Mouse (Mus musculus): Measurements from ENCODE around the gene 4933407L21Rik. TPM values are rescaled to one million over a fixed set of nuclear protein-coding genes. Genes with fewer than 3 reads are reported as not detected.
"Not testable (repeated sequence)": the region's sequence is repeated elsewhere in the genome, so short reads cannot be mapped to it uniquely, and the experiment has no call there.

4933407L21Rik gene
- total RNA-seq, 2 experiments from 2014 or later = 0.45 to 1.1 TPM

DNA sequence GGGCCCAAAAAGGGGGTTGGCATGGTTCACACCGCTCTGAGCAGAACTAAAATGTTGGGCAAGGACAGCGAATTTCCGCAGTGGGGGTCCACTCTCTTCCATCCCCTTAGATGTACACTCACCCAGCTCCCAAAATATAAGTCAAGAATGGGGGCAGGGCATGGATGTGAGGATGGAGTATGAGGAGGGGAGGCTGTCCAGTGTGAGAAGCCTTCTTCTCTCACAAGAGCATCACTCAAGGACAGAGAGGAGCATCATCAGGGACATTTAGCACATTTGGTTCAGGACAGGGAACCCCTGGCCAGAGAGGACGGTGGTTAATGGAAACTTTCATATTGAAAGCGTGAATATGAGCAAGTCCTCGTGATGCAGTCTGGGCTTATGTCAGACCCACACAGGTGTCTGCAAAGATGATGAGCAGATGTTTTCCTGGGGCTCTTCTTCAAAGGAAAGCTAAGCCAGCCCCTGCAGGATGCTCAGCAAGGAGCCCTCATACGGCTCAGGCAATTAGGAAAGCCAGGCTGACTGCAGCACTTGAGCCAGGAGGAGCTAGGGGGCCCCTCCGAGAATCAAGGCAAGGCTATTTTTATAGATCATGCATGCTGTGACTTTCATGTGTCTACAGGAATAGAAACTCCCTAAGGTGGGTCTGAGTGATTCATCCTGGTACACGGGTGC is 29.8 kb downstream of the 4933407L21Rik start:
- DNase-seq (ENCODE audit: low spot score in 2 of 2) = no peak

DNA sequence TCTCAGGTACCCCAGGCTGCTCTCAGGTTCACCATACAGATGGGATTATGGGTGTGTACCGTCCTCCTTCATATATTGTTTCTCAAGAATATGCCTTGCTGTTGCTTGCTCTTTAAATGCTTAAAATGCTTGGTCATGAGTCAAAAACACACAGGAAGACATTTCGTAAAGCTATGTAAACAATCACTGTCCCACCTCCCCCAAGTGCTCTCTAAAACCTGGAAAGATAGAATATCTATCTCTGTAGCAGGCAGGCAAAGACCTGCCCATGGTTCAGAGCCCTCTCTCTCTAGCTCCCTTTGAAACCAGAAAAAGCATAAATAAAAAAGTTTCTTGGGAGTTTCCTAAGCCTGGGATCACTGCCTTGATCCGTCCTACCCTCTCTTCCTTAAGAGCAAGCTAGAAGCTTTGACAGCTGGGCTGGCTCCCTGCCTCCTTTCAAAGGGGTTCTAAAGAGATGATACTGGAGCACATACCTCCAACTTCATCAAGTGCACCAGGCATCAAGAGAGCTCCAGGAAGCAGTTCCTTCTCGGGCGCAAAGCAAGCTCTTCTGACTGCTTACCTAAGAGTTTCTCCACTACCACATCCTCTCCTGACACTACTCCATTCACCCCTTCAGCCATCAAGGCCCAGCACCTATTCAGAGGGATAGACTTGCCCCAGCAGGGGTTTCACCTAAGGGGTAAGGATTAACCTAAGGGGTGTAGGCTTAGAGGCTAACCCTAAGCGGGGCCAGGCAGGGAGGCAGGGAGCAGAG is 31.0 kb downstream of the 4933407L21Rik start:
- DNase-seq (ENCODE audit: low spot score in 2 of 2) = no peak

DNA sequence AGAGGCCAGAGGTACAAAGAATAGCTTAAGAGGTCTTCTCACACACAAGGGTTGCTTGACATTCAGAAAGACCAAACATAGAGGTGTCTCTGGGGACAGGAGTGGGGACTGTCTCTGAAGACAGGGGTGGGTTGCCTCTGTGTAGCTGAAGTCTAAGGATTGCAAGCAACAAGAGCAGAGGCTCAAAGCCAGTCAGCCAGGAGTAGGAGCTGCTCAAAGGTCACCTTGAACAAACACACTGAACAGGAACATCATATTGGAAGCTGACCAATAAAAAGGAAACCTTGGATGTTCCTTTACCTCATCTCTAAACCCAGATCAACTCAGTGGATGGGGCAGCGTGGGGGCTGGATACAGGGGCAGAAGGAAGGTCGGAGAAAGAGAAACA is 31.6 kb downstream of the 4933407L21Rik start:
- DNase-seq (ENCODE audit: low spot score in 2 of 2) = no peak

DNA sequence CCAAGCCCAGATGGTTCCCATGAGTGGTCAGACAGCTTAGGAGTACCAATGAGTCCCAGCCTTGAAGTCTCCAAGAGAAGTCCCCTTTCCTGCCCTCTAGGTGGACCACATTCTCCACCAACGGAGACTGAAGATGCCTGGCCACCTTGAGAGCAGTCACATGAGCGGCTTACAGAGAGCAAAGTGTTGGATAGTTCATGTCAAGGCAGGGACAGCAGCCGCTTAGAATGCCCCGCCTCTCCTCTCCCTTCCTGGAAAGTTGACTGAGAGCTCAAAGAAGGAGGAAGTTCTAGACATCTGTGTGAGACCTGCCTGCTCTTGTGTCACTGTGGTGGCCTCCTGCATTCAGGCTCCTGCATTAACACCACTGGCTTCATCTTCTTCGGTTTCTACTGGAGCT is 32.6 kb downstream of the 4933407L21Rik start, which contains the start of gene Gpr55:
Gene Gpr55 (minus strand): TSS at position 135 of the 400 bp plus-strand sequence.
- no peak for DNase-seq (ENCODE audit: low spot score in 2 of 2)

DNA sequence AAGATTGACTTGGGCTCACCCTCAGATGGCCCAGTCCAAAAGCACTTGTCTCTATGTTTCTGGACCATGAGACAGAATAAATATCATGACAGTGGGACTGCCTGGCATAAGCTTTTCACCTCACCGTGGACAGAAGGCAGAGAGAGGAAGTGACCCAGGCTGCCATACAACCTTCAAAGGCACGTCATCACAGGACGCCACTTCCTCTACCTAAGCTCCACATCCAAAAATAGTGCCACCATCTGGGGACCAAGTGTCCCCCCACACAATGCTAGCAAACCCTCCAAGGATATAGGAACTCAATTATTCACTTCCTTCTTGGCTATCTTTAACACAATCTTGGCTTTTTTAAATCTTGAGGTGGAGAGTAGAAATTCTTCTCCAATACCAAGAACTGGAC is 33.8 kb downstream of the 4933407L21Rik start:
- DNase-seq (ENCODE audit: low spot score in 2 of 2) = no peak

DNA sequence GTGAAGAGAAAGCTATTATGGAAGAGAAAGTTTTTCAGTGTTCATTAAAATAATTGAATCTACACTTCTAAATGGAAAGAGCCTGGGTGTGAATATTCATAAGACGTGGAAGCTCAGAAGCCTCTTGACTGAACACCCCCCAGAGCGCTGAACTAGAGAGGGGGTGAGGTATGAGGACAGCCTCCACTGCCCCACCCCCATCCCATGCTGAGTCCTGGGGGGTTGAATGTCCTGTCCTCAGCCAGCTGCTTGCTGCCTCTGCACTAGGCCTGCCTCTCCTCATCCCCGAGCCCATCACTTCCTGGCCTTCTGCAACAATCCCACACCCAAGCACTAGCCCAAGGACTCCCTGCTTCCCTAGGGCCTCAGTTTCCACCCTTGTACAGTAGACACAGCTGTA is 37.6 kb downstream of the 4933407L21Rik start:
- no peak for DNase-seq (ENCODE audit: low spot score in 2 of 2)

DNA sequence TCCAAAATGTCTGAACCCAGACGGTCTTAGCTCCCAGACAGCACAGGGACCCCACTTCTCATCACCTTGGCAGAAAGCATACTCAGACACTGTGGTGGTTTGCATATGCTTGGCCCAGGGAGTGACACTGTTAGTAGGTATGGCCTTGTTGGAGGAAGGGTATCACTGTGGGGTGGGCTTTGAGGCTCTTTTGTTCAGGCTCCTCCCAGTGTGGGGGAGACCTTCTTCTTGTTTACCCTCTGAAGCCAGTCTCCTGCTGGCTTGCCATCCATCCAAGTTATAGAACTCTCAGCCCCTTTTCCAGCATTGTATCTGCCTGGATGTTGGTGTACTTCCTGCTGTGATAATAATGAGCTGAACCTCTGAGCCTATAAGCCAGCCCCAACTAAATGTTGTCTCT is 40.8 kb downstream of the 4933407L21Rik start:
- DNase-seq (ENCODE audit: low spot score in 2 of 2) = no peak

DNA sequence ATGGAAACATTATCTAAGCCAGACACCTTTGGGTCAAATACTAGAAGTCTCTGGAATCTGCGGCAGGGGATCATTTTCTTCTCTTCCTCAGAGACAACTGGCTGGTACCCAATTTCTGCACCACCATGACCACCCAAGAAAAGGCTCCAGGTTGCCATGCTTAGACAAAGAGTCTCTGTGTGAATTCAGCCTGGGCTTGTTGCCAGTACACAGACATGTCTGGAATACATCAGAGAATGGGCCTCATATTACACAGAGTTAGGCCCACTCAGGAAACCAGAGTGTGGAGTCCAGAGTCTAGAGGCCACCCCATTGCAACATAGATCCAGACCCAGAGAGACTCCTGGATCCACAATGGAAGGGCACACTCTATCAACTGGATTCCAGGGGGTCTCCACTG is 41.2 kb downstream of the 4933407L21Rik start:
- DNase-seq (ENCODE audit: low spot score in 2 of 2) = no peak

DNA sequence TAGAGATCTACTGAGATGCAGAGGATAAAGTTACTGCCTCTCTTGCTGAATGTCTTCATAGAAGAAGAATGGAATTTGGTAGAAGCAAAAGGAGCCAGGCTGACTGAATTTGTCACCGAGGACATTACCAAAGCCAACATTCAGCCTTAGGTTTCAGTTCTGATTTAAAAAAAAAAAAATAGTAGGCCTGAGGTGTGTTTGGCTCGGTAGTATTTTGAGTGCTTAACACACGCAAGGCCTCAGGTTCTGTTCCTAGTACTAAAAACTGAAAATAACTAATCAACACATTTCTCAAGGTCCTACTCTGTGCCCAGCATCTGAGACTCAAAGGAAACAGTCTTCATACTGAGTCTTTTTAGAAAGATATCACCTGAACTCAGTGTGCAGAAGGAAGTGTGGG is 42.8 kb downstream of the 4933407L21Rik start:
- DNase-seq (ENCODE audit: low spot score in 2 of 2) = no peak

DNA sequence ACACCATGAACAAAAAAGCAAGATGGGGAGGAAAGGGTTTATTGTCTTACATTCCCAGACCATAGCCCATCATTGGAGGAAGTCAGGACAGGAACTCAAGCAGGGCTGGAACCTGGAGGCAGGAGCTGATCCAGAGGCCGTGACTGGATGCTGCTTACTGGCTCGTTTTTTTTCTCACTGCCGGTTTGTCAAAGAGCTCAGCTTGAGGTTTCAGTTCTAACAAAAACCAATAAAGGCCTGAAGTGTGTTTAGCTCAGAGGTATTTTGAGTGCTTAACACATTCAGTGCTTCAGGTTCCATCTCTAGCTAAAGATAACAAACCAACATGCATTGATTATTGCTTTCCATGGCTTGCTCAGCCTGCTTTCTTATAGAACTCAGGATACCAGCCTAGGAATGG is 44.1 kb downstream of the 4933407L21Rik start:
- DNase-seq (ENCODE audit: low spot score in 2 of 2) = no peak

DNA sequence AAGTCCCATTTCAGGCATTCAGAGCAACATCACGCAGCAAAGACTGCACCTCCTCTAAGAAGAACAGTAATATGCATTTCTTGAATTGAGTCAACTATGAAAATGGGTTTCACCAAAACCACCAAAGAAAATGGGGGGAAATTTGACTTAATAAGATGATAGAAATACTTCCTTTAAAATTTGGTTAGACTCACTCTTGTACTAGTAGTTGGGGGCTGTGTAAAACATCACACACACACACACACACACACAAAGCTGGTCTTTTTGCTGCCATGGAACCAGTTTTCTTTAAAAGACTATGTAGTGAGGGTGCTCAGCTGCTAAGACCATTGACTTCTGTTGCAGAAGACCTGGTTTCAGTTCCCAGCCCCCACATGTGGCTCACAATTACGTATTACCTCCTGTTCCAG is 45.2 kb downstream of the 4933407L21Rik start:
- no peak for DNase-seq (ENCODE audit: low spot score in 2 of 2)

DNA sequence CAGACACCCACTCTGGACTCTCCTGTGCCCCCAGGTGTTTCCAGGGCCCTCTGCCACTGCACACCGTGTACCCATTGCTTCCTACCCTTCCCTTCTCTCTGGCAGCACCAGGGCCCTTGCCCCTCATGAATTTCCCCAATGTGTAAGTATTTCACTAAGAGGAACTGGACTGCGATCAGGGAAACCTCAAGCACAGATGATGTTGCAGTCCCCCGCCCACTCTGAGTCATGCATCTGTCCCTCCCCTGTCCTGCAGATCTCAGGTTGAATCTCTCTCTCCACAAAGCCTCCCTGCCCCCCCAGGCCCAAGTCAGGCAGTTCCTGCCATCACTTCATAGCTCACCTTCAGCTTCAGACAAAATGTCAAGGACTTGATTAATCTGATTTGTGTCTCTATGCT is 49.4 kb downstream of the 4933407L21Rik start:
- no peak for DNase-seq (ENCODE audit: low spot score in 2 of 2)

DNA sequence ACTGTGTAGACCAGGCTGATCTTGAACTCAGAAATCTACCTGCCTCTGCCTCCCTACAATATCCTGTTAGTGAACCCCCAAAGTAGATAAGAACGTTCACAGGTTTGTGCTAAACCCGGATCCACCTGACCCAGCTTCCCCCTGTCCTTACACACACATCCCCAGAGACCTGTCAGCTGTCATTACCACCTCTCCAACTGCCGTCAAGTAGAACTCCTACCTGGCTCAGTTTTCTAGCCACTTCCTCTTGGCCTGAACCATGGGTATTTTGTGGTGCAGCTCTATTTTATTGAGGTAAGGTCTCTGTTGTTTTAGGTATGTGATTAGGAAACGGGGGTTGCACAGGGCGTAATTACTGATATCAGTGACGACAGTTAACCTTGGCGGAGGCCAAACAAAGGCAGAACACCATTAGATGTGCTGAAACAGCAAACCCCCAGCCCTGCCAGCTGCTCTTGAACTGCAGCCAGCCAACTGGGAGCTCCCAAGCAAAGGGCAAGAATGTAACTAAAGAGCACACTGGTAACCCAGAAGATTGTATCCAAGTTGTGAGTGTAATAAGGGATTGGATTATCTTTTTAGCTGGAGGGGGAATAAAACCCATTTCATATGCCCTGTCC is 53.6 kb downstream of the 4933407L21Rik start:
- no peak for DNase-seq (ENCODE audit: low spot score in 2 of 2)

DNA sequence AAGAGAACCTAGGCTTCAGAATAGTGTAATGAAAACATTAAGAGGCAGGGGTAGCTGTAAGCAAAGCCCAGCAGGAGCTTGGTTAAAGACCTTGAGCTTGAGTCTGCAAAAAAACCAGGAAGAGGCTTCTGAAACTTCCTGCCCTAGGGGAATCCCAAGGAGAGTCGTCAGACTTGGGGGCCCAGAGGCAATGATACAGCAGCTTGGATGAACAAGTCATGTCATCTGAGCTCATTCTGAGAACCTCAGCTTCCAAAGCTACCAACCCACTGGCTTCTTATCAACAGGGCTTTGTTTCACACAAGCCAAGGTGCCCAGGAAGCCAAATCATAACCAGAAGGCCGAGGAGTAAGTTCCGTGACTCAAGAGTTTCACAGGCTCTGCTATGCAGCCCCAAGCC is 57.5 kb downstream of the 4933407L21Rik start:
- DNase-seq (ENCODE audit: low spot score in 2 of 2) = no peak

DNA sequence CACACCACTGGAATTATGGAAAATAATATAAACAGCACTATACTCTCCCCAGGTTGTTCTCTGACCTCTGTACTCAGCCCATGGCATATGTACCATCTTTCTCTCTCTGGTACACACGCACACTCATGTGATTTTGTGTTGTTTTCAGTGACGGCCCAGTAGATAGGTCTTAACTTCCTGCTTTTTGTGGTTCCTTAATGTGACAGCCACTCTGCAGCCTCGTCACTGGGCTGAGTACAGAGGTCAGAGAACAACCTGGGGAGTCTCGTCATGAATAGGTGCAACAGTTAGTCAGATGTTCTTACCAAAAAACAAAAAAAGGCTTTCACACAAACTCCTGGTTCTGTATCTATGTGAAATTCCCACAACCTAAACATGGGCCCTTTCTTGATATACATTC is 60.1 kb downstream of the 4933407L21Rik start:
- DNase-seq (ENCODE audit: low spot score in 2 of 2) = no peak

DNA sequence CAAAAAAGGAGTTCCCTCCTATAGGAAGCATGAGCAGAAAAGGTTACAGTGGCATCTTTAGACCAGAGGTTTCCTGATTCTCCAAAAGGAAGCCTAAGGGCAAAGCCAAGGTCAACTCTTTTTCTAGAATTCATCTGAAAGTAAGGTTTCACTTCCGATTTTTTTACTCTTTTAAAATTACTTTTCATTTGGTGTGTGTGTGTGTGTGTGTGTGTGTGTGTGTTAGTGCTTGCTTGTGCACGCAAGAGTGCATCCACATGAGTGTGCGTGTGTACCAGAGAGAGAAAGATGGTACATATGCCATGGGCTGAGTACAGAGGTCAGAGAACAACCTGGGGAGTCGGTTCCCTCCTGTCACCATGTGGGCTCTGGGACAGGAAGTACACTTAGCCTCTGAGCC is 60.6 kb downstream of the 4933407L21Rik start:
- DNase-seq (ENCODE audit: low spot score in 2 of 2) = not testable (repeated sequence)

Other genes with a start within 250 kb of the 4933407L21Rik start
- gene A630001G21Rik, start 149.8 kb upstream of the 4933407L21Rik start, total RNA-seq (2021) = 1 to 10 TPM in 1 of 2 experiments, under 1 TPM in 1; 0.76 to 1.5 TPM
- gene Cab39, start 135.0 kb upstream of the 4933407L21Rik start, total RNA-seq (2021) = 100 to 1,000 TPM; 110 to 111 TPM
- gene Itm2c, start 34.2 kb upstream of the 4933407L21Rik start, total RNA-seq (2021) = 100 to 1,000 TPM; 412 to 422 TPM
- gene Gpr55, start 32.5 kb downstream of the 4933407L21Rik start, total RNA-seq (2021) = under 1 TPM; 0.59 to 0.73 TPM
- gene Spata3, start 88.3 kb downstream of the 4933407L21Rik start, total RNA-seq (2021) = not detected
- 1 to 10 TPM; 1.0 to 3.4 TPM for gene 2810459M11Rik, start 117.4 kb downstream of the 4933407L21Rik start, total RNA-seq (2021)
- 100 to 1,000 TPM; 113 to 114 TPM for gene Psmd1, start 135.9 kb downstream of the 4933407L21Rik start, total RNA-seq (2021)
- under 1 TPM; 0.45 to 0.56 TPM for gene Htr2b, start 183.5 kb downstream of the 4933407L21Rik start, total RNA-seq (2021)
- gene Gm21972, start 205.2 kb downstream of the 4933407L21Rik start, total RNA-seq (2021) = 1 to 10 TPM; 4.0 to 4.6 TPM
- 10 to 100 TPM; 16.1 to 16.8 TPM for gene Armc9, start 226.3 kb downstream of the 4933407L21Rik start, total RNA-seq (2021)